Mouse (Mus musculus): Measurements from ENCODE around the gene Clec3b.

- TF ChIP-seq CTCF (IDR thresholded peaks at IDR 0.05; ENCODE audit: borderline replicate concordance, control insufficient read depth, extremely low read depth, insufficient read depth, low read length, poor library complexity) (no peak), POLR2A (IDR thresholded peaks at IDR 0.05; ENCODE audit: control insufficient read depth, extremely low read depth, insufficient read depth, low read length, poor library complexity) (no peak)
Measured at GRCm38 (mm10) chr9:123206526-123206925, 55.8 kb downstream of the Clec3b start.
